Mouse (Mus musculus) c-Kit-positive CD71-positive TER-119-negative erythroid progenitor cells, embryonic 14.5 days (primary cell): ENCODE data around the gene Lrrfip2.

ENCODE experiments used
- DNase-seq: peaks from one replicate; pipeline ENCODE4 v3.0.0-alpha.2; 2013; ENCODE audit warnings: low read depth

Lrrfip2 gene

DNA sequence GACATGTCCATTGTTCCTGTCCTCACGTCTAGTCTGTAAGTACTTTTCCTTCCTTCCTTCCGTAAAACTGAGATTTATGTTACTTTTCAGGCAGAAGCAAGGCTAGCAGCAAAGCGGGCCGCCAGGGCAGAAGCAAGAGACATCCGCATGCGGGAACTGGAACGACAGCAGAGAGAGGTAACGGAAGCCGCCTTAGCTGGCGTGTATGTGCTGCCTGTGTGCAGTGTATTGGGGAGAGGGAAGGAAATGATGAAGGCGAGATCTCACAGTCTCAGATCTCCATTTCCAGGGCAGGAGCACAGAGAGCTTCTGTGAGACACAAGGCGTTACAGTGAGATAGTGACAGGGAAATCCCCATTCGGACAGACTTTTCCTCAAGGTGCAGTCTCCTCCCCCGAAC lies 43.8 kb downstream of the Lrrfip2 start:
- DNase-seq = no peak

DNA sequence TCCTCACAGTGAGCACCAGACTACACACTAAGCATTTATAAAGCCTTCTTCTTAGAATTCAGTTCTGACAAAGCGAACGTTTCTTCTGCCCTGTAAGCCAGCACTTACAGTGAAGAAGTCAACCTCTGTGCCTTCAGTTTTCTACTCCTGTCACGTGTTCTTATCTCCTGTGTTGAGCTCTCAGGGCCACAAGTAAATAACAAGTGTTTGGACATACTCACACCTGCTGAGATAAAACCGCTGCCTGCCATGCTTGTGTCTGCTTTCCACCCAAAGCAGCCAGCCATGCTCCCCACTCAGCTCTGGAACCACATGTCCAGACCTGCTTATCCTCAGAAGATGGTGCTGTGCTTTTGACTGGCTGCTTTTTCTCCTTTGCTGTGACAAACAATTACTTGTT lies 49.2 kb downstream of the Lrrfip2 start:
- no peak for DNase-seq

DNA sequence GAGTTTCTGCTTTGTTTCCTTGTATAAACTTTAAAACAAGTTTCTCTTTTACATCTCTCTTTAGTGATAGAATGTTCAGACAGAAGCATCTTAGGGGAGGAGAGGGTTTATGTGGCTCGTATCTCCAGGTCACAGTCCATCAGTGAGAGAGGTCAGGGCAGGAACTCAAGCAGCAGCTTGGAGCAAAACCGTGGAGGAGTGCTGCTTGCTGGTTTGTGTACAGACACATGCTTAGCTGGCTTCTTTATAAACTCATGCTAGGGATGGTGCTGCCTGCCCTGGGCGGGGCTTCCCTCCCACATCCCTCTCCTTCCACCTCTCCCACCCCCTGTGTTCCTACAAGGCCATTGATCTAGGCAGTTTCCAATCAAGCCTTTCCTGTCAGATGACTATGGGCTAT lies 53.0 kb downstream of the Lrrfip2 start:
- DNase-seq = no peak

DNA sequence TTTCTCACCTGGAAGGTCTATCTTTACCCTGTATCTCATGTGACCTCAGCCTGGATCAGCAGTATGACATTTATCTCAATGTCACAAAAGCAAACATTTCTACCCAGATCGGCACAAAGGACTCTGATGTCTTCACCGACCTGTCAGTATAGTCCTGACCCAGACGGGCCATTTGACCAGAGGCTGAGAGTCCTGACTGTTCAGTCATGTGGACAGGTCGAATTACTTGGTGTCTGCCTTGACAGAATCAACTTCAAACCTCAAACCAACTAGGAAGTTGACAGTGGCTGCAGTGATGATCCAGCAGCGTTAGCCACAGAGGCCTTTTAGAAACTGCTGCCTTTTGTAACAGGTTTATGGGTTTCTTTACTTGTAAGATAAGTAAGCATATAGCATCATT lies 56.7 kb downstream of the Lrrfip2 start:
- no peak for DNase-seq

DNA sequence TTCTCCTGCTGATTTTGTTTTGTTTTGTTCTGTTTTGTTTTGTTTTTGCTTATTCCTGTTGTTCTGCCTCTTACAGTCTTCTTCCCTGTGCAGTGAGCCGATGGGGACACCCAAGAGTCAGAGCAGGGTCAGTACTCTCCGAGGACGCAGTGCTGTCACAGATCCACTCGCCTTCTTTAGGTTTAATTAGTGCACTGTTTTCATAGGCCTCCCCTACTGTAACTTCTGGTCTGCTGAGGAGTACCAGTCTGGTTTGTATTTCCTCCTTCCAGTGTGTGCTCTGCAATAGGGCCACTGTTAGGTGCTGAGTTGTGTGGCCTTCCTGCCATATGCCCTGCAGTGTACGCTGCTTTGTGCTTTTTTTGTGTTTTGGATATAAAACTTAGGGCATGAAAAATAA lies 61.6 kb downstream of the Lrrfip2 start:
- DNase-seq = no peak

DNA sequence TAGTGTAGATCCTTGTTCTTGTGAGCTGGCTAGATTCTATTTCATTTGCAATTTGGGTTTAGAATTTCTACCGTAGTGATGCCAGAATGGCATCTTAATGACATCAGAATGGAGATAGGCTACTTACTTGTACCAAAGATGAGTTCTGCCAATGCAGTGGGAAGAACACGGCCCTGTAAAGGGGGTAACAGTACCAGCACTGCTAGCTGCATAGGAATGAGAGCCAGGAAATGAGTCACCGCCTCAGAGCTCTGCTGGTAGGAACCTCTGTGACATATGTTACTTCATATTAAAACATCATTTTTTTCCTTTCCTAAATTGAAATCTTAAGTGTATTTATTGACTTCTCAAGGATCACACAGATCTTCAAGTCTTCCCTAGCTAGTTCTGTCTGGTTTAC lies 64.8 kb downstream of the Lrrfip2 start:
- no peak for DNase-seq

DNA sequence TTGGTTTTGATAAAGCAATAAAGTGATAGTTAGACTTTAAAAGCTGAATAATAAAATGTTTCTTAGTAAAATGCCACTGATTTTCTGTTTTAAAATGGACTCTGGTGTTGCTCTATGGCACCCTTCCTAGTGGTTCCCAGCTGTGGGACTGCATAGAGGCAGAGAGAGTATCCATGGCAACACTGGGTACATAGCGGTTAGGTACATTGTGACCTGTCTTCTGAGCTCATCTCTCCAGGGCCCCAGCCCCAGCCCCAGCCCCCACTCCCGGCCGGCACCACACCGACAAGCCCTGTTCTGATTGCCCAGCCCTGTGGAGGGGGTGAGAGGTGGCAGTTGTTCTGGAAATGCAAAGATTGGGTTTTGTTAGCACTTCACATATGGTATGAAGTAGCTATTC lies 67.5 kb downstream of the Lrrfip2 start:
- DNase-seq = no peak

DNA sequence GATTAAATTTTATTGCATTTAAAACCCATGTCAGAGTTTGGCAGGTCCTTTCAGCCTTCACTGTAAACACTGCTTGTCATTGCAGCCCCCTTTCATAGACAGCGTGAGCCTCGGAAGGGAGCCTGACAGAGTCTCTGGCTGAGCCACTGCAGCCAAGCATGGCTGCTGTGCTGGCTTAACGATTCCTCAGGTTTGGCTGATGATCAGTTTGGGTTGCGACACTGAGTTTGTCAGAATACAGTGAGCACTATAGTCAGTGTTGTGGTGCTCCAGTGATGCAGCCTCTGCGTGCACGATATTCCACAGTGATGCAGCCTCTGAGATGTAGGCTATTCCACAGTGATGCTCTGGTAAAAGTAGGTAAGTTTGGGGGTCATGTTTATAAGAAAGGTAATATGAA lies 69.5 kb downstream of the Lrrfip2 start:
- DNase-seq = no peak

DNA sequence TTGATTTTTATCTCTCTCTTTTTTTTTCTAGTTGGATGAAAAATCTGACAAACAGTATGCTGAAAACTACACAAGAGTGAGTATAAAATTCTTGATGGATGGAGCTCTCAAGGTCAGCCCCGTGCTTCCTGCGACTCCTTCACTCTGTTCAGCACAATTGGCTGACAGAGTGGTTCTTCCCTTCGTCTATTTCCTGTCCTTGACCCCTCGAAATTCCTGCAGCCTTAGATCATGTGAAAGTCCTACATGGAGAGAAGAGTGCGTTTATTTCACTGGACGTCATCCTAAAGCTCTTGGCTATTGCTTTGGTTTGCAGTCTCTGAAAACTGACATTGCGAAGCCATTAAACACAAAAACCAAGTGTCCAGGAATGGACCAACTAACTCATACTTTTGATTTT lies 71.3 kb downstream of the Lrrfip2 start:
- no peak for DNase-seq

DNA sequence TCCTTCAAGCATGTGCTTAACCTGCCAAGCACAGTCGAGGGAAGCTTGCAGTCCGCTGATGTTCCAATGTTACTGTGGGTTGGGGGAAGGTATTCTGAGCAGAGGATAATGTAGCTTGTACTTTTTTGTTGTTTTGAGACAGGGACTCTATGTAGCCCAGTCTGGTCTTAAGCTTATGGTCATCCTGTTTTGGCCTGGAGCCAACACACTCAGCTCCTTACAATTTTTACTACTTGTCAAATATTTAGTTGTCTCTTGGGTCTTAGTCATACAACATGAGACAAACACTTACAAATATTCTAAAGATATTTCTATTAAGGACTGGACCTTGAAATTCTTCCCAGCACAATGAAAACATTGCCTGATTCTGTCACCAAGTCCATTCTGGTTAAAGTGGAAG lies 75.8 kb downstream of the Lrrfip2 start:
- no peak for DNase-seq

DNA sequence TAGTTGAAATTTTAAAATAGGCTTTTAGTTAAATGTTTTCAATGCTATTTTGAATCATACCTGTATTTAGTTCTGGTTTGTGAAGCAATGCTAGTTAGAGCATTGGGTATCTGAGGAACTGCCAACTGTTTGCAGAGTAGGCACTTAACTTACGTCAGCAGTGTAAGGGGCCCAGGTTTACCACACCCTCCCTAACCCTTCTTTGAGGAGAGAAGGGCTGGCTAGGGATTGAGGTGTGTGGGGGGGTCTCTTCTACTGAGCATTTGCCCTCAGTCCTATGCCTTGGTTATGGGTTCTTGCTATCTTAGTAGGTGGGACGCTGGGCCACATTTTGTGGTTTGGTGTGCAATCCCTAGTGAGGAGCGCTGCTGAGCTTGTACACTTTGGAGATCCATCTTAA lies 79.7 kb downstream of the Lrrfip2 start:
- no peak for DNase-seq

DNA sequence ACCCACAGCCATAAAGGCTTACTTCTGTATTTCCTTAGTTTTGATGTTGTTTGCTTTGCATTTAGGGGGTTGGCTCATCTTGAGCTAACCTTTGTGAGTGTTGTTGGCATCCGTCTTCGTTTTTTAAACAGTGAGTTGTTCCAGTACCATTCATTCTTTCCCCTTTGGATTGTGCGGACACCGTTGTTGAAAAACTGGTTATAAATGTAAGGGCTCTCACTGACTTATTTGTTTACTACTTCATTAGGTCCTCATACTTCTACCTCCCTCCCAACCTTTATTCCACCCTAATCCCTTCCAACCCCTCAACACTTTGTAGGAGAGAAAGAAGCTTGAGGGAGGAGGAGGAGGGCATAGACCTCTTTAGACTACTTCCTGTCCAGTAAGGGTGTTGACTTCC lies 80.3 kb downstream of the Lrrfip2 start:
- DNase-seq = no peak

DNA sequence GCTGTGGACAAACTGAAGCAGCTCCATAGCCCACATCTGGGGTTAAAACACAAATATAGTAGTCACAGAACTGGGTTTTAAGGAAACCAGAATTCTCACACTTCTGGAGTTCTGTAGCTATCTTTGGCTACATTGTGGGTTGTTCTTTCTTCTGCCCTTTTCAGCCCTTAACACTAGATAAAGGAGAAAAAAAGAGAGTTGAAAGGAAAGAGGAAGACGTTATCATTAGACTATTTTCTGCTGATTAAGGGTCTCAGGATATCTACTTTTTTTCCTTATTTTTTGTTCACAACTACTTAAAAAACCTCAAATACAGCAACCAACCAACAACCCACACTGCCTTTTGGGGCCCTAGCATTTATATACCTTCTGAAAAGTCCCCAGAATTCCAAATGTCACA lies 80.9 kb downstream of the Lrrfip2 start:
- DNase-seq = no peak

DNA sequence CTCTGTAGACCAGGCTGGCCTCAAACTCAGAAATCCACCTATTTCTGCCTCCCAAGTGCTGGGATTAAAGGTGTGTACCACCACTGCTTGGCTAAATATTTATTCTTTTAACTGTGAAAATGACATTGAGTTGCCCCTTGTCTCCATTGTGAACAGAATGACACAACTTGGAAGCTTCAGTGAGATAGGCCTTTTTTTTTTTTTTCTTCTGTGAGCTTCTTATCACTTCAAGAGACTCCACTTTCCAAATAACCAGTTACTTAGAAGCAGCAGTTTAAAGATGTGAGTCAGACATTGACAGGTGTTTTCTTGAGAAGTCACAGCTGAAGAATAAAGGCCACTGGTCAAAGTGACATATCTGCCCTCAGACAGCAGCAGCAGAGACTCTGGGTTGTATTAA lies 82.8 kb downstream of the Lrrfip2 start:
- no peak for DNase-seq

DNA sequence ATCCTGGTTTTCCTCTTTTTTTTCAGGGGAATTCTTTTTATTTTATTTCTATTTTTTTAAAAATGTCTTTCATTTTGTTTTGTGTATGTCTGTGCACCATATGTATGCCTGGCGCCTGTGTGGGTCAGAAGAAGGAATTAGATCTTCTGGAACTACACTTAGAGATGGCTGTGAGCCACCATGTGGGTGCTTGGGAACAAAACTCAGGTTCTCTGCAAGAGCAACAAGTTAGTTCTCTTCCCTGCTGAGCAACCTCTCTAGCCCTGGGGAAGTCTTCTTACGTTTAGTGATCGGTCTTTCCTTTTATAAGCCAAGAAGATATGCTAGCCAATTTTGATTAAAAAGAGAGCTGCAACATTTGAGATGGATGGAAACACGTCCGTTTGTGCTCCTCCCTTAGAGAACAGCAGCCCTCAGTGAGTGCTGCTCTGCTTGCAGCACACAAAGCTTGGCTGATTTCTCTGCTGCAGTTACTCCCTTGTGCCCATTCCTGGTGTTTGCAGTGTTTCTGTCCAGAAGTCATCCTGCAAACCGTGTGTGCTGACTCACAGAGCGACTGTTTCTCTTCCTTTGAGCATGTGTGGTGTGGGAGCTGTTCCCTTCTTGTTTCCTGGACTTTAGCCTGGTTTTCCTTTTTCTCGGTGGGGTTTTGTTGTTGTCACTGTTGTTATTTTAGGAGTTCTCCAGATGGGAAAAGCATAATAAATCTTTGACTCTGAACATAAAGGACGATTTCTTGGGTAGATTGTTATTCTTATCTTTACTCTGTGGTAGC lies 87.4 kb downstream of the Lrrfip2 start:
- no peak for DNase-seq

DNA sequence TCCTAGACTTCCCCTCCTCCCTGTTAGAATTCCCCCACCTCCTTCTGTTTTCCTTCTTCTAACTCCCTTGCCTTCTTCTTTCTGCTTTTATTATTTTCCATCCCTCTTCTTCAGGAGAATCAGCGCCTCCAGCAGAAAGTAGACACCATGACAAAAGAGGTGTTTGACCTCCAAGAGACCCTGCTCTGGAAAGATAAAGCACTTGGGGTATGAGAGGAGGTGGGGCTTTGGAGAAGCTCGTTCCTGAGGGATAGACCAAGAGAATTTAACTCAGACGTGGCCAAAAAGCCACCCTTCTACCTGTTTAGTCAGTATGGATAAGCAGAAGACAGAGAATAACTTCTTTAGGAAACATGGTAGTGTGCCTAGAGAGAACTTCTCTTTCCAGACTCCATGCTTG lies 90.3 kb downstream of the Lrrfip2 start:
- no peak for DNase-seq

DNA sequence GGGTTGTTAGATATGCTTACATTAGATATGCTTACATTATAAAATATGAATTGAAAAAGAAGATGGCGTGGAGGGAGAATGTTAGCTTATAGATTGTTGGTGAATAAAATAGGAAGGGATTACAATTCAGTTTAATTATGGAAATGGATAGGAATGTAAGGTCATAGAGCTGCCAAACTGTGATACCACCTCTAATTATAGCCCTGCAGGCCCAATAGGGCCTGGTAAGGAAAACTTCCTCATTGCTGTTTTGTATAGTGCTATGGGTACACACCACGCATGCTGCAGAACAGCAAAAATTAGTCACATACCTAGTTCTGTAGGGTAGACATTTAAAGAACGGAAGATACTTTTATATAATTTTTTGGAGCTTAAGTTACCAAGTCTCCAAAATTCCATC lies 90.8 kb downstream of the Lrrfip2 start:
- no peak for DNase-seq

DNA sequence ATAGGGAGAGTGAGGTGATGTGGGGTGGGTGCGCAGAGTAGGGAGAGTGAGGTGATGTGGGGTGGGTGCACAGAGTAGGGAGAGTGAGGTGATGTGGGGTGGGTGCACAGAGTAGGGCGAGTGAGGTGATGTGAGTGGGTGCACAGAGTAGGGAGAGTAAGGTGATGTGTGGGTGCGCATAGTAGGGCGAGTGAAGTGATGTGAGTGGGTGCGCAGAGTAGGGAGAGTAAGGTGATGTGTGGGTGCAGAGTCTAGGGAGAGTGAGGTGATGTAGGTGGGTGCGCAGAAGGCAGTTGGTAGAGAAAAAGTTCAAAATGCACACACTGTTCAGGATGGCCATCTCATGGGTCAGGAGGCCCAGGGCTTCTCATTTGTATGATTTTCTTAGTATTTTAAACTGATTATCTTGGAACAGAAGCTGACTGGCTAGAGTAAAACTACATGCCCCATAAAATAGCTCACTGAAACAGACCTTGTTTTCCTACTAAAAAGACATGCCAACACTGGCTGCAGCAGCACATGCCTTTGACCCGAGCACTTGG lies 91.8 kb downstream of the Lrrfip2 start:
- DNase-seq = no peak

DNA sequence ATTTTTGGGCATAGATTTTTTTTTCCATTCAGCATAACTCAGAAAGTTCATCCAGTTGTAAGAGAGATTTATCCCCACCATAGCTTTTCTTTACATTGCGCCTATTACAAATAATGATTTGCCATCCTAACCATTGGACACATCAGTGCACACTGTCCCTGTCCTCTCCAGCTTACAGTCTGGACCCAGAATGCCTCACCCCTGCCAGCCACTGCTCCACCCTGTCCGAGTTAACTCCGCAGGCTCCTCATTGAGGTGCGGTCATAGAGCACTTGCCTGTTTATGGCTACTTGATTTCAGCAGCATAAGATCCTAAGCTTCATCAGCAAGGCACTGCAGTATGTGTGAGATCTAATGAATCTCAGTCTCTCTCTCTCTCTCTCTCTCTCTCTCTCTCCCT lies 93.0 kb downstream of the Lrrfip2 start:
- no peak for DNase-seq

DNA sequence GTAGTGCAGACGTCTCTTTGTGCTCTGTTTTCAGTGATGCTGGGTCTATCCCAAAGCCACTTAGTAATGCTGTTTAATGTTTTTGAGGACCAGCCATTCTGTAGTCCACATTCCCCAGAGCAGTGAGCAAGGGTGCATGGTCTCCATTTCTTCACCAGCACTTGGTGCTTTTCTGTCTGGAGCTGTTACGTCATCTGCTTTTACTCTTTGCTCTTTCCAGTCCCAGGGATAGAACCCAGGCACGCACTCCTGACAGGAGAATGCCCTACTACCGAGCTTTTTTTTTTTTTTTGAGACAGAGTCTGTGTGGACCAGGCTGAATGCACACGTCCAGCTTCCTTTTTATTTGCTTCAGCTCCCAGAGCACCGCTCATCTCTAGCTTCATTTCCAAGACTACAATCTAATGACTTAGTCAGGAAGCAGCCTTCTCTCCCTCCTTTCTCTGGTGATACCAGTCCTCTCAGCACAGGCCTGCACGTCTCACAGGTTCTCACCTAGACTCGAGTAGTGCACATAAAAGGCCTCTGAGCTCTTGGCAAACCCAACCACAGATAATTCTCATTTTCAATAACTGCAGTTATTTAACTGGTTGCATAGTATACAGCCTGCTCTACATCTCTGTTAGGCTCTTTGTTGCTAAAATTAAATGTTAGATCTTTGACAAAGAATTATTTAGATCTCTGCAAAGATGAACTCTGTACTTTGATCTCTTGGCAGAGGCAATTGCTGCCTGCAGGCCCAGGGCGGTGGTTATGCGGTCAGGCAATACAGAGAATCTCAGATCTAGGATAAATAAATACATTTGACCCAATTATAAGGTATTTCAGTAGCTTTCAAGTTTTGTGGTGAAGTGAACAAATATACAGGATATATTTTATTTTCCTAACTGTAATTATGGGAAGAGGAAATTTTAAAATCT lies 94.0 kb downstream of the Lrrfip2 start:
- no peak for DNase-seq

DNA sequence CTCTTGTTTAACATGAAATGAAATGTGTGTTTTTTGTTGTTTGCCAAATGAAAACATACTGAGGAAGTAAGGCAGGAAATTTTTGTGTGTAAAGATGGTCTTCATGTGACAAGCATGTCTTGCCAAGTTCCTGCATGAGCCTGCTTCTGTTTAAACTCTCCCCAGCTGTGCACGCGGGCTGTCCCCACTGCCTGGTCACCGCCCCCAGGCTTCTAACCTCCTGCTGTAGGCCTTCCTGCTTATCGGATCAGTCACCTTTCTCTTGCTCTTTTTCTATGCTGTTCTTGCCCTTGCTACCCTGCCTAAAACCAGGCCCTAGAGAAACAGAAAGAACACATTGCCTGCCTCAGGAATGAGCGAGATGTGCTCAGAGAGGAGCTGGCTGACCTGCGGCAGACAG lies 96.1 kb downstream of the Lrrfip2 start:
- DNase-seq = peak; percentile 21

DNA sequence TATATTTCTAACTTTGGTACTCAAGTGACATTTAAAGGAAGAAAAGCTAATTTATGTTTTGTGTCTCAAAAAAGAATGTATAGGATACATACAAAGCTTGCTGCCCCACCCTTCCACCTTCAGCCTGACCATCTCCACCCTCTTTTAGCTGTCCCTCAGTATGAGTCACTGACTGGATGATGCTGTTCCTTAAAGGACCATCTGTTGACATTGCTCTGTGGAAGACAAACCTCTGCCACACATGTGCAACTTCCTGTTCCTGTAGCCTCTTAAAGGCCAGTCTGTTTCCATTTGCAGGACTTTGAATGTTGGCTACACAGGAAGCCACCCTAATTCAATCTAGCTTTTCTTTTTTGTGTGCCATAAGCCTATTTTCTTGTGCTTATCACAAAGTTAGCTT lies 99.0 kb downstream of the Lrrfip2 start:
- DNase-seq = no peak

DNA sequence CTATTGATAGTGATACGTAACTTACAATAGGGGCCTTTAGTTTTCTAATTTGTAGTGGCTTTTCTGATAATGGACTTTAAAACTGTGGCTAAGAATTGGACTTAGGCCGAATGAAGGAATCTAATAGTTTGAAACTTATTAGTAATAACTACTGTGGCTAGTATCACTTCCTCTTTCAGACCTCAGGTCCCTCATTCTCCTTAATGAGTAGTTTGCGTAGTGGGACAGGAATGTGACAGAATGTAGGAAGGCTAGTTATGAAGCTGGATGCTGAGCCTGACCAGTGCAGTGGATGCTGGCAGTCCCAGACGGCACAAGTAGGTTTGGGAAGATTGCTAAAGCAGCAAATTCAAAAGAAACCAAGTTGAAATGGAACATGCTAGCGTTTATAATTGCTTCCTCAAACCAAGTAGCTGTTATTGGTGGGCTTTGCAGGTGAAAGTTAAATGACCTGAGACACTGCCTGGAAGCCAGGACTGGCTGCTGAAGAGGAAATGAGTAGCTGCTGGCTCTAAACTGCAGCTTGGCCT lies 103.2 kb downstream of the Lrrfip2 start:
- no peak for DNase-seq
